Mouse (Mus musculus): ENCODE data around the gene Dlk2. TPM values are rescaled to one million over a fixed set of nuclear protein-coding genes. Genes with fewer than 3 reads are reported as not detected.

Gene Dlk2
- total and polyA plus RNA-seq, 2 experiments from 2014 or later = 22.9 to 66.8 TPM

- no peak overlapping the region for H3K4me2 ChIP-seq (ENCODE audit: low read depth, low read length, poor library complexity, severe bottlenecking)
- no peak overlapping the region for H3K4me3 ChIP-seq (ENCODE audit: low read depth, low read length)
- H3K4me1 ChIP-seq (ENCODE audit: insufficient read depth, low read length) = peaks cover 7% of the 10 kb centered on the region; the same call in 1 of the 2 replicates
- WGBS = 87% methylated on average over 8 of the region's 8 CpGs
- ATAC-seq (ENCODE audit: low FRiP score) = no peak
- no peaks in the 10 kb centered on the region for H3K36me3 ChIP-seq (ENCODE audit: insufficient read depth, low read length)
- no peak for DNase-seq (ENCODE audit: low spot score)
- H3K9ac ChIP-seq (replicated peaks; ENCODE audit: low read length, poor library complexity, severe bottlenecking) = no peak overlapping the region
- TF ChIP-seq CTCF (IDR thresholded peaks at IDR 0.05) = no peak
- no peaks in the 10 kb centered on the region for H3K9me3 ChIP-seq (ENCODE audit: low read length)
- no peak overlapping the region for H3K27ac ChIP-seq (ENCODE audit: low read depth, low read length)
- H3K27me3 ChIP-seq (ENCODE audit: insufficient read depth, low read length) = no peaks in the 10 kb centered on the region
These were observed 13.3 kb upstream of the Dlk2 start for GRCm38 (mm10) chr17:46283911-46284310.

GRCm38 (mm10) chr17:46284653-46285052 is 12.6 kb upstream of the Dlk2 start:
- ATAC-seq (ENCODE audit: low FRiP score) (no peak), DNase-seq (ENCODE audit: low spot score) (no peak)
- Histone ChIP-seq H3K4me1 (ENCODE audit: insufficient read depth, low read length) (peaks cover 7% of the 10 kb centered on the region; the same call in 1 of the 2 replicates), H3K4me3 (ENCODE audit: low read depth, low read length) (no peak overlapping the region), H3K4me2 (ENCODE audit: low read depth, low read length, poor library complexity, severe bottlenecking) (no peak overlapping the region), H3K27ac (ENCODE audit: low read depth, low read length) (no peak overlapping the region), H3K9ac (replicated peaks; ENCODE audit: low read length, poor library complexity, severe bottlenecking) (no peak overlapping the region), H3K36me3 (ENCODE audit: insufficient read depth, low read length) (no peaks in the 10 kb centered on the region), H3K27me3 (ENCODE audit: insufficient read depth, low read length) (no peaks in the 10 kb centered on the region), H3K9me3 (ENCODE audit: low read length) (no peaks in the 10 kb centered on the region)
- no peak for TF ChIP-seq CTCF (IDR thresholded peaks at IDR 0.05)
- WGBS = 50% methylated on average over 7 of the region's 7 CpGs

- Histone ChIP-seq H3K9me3 (ENCODE audit: low read length) (no peaks in the 10 kb centered on the region), H3K27me3 (ENCODE audit: insufficient read depth, low read length) (no peaks in the 10 kb centered on the region), H3K9ac (replicated peaks; ENCODE audit: low read length, poor library complexity, severe bottlenecking) (no peak overlapping the region), H3K4me3 (ENCODE audit: low read depth, low read length) (no peak overlapping the region), H3K4me1 (ENCODE audit: insufficient read depth, low read length) (peaks cover 7% of the 10 kb centered on the region; the same call in 1 of the 2 replicates), H3K36me3 (ENCODE audit: insufficient read depth, low read length) (no peaks in the 10 kb centered on the region), H3K27ac (ENCODE audit: low read depth, low read length) (no peak overlapping the region), H3K4me2 (ENCODE audit: low read depth, low read length, poor library complexity, severe bottlenecking) (no peak overlapping the region)
- ATAC-seq (ENCODE audit: low FRiP score) = no peak
- no peak for TF ChIP-seq CTCF (IDR thresholded peaks at IDR 0.05)
- 70% methylated on average over 6 of the region's 6 CpGs for WGBS
- no peak for DNase-seq (ENCODE audit: low spot score)
These were observed 11.8 kb upstream of the Dlk2 start for GRCm38 (mm10) chr17:46285407-46285806.

GRCm38 (mm10) chr17:46287678-46288095 is 9.5 kb upstream of the Dlk2 start:
- 53% methylated on average over 11 of the region's 11 CpGs for WGBS
- ATAC-seq (ENCODE audit: low FRiP score) (no peak), DNase-seq (ENCODE audit: low spot score) (no peak)
- no peak for TF ChIP-seq CTCF (IDR thresholded peaks at IDR 0.05)
- H3K9ac ChIP-seq (replicated peaks; ENCODE audit: low read length, poor library complexity, severe bottlenecking) = no peak overlapping the region
- H3K4me3 ChIP-seq (ENCODE audit: low read depth, low read length) = no peak overlapping the region
- H3K4me2 ChIP-seq (ENCODE audit: low read depth, low read length, poor library complexity, severe bottlenecking) = no peak overlapping the region
- H3K27me3 ChIP-seq (ENCODE audit: insufficient read depth, low read length) = no peaks in the 10 kb centered on the region
- H3K4me1 ChIP-seq (ENCODE audit: insufficient read depth, low read length) = no peaks in the 10 kb centered on the region
- H3K36me3 ChIP-seq (ENCODE audit: insufficient read depth, low read length) = no peaks in the 10 kb centered on the region
- no peaks in the 10 kb centered on the region for H3K9me3 ChIP-seq (ENCODE audit: low read length)
- no peak overlapping the region for H3K27ac ChIP-seq (ENCODE audit: low read depth, low read length)

- H3K4me2 ChIP-seq (ENCODE audit: low read depth, low read length, poor library complexity, severe bottlenecking) = peak overlapping the region; percentile 82
- TF ChIP-seq CTCF (IDR thresholded peaks at IDR 0.05) = no peak
- peaks cover 11% of the 10 kb centered on the region for H3K27me3 ChIP-seq (ENCODE audit: insufficient read depth, low read length)
- peak overlapping the region; percentile 79 for H3K4me3 ChIP-seq (ENCODE audit: low read depth, low read length)
- WGBS = 50% methylated on average over 6 of the region's 6 CpGs
- no peak overlapping the region for H3K9ac ChIP-seq (replicated peaks; ENCODE audit: low read length, poor library complexity, severe bottlenecking)
- peaks cover 4% of the 10 kb centered on the region; the same call in 1 of the 2 replicates for H3K36me3 ChIP-seq (ENCODE audit: insufficient read depth, low read length)
- no peaks in the 10 kb centered on the region for H3K4me1 ChIP-seq (ENCODE audit: insufficient read depth, low read length)
- no peaks in the 10 kb centered on the region for H3K9me3 ChIP-seq (ENCODE audit: low read length)
- no peak for DNase-seq (ENCODE audit: low spot score)
- no peak for ATAC-seq (ENCODE audit: low FRiP score)
- H3K27ac ChIP-seq (ENCODE audit: low read depth, low read length) = peak overlapping the region; percentile 87
These were observed 620 bp upstream of the Dlk2 start for GRCm38 (mm10) chr17:46296601-46297000.

GRCm38 (mm10) chr17:46297028-46297363 is 225 bp upstream of the Dlk2 start:
- Histone ChIP-seq H3K9ac (replicated peaks; ENCODE audit: low read length, poor library complexity, severe bottlenecking) (peak overlapping the region; percentile 90), H3K27me3 (ENCODE audit: insufficient read depth, low read length) (peaks cover 11% of the 10 kb centered on the region), H3K4me3 (ENCODE audit: low read depth, low read length) (peak overlapping the region; percentile 79), H3K27ac (ENCODE audit: low read depth, low read length) (peak overlapping the region; percentile 87), H3K4me1 (ENCODE audit: insufficient read depth, low read length) (no peaks in the 10 kb centered on the region), H3K9me3 (ENCODE audit: low read length) (no peaks in the 10 kb centered on the region), H3K4me2 (ENCODE audit: low read depth, low read length, poor library complexity, severe bottlenecking) (peak overlapping the region; percentile 82), H3K36me3 (ENCODE audit: insufficient read depth, low read length) (peaks cover 7% of the 10 kb centered on the region; the same call in 1 of the 2 replicates)
- 5% methylated on average over 6 of the region's 6 CpGs for WGBS
- TF ChIP-seq CTCF (IDR thresholded peaks at IDR 0.05) = no peak
- DNase-seq (ENCODE audit: low spot score) (no peak), ATAC-seq (ENCODE audit: low FRiP score) (no peak)

All from midbrain, postnatal 0 days (tissue).